Mouse (Mus musculus): ENCODE measurements around the gene Fndc3b. TPM values are rescaled to one million over a fixed set of nuclear protein-coding genes. Genes with fewer than 3 reads are reported as not detected.
A peak's percentile ranks its signal among the peaks of the same experiment; 100 is the strongest.

The Fndc3b gene
- total and polyA plus RNA-seq, 3 experiments: 0.03 to 0.05 (median 0.04) TPM

GRCm38 (mm10) chr3:27389923-27390322 lies 321.2 kb downstream of the Fndc3b start:
- Histone ChIP-seq H3K27me3 (replicated peaks) (no peaks in the 10 kb centered on the region), H3K4me3 (replicated peaks in 1 of 3; ENCODE audit: low read depth in 2 of 3, low read length in 2 of 3, poor library complexity in 1 of 3) (no peak overlapping the region), H3K9ac (ENCODE audit: insufficient read depth, low read depth) (no peak overlapping the region), H3K36me3 (replicated peaks in 1 of 2; ENCODE audit: control insufficient read depth in 1 of 2, insufficient read depth in 1 of 2, low read length in 1 of 2) (no peaks in the 10 kb centered on the region), H3K27ac (ENCODE audit: insufficient read depth, low read depth) (no peak overlapping the region), H3K4me1 (ENCODE audit: control insufficient read depth in 1 of 2, insufficient read depth in 2 of 2) (peaks cover 2 to 4% of the 10 kb centered on the region in 2 experiments; a peak in 1 of 4 replicates), H3K9me3 (replicated peaks; ENCODE audit: low read length) (peaks cover 2% of the 10 kb centered on the region), H3K4me2 (ENCODE audit: insufficient read depth, low read depth, poor library complexity, severe bottlenecking) (no peak overlapping the region), H3K79me2 (replicated peaks; ENCODE audit: control insufficient read depth, extremely low read depth, insufficient read depth, poor library complexity, severe bottlenecking) (no peaks in the 10 kb centered on the region)
- peak; percentile 11 for DNase-seq (ENCODE audit: extremely low read depth)
- 0 out of 2 replicates have a peak, but pooled peaks have one; percentile 25 for TF ChIP-seq CHD2 (IDR thresholded peaks at IDR 0.05; ENCODE audit: low read length)
- peak; percentile 51; the same call in 1 of the 2 replicates for TF ChIP-seq EP300 (IDR thresholded peaks at IDR 0.05; ENCODE audit: low read length)
- 0 out of 2 replicates have a peak, but pooled peaks have one; percentile 54 for TF ChIP-seq IRF4 (IDR thresholded peaks at IDR 0.05; ENCODE audit: low read depth, low read length)
- TF ChIP-seq MAFK (IDR thresholded peaks at IDR 0.05; ENCODE audit: insufficient replicate concordance, low read length): no peak
- 0 out of 2 replicates have a peak, but pooled peaks have one; percentile 11 for TF ChIP-seq BHLHE40 (IDR thresholded peaks at IDR 0.05; ENCODE audit: low read depth, low read length)
- dilution Hi-C loops (cut with MboI; ENCODE audit: extremely low pct_ligation_motif_present, extremely low pct_unique_long_range_greater_than_20kb, low sequenced_read_pairs): no loop called here
- in situ Hi-C loops (cut with MboI; ENCODE audit: low pct_ligation_motif_present, low pct_unique_long_range_greater_than_20kb, low sequenced_read_pairs): no loop called here

DNA sequence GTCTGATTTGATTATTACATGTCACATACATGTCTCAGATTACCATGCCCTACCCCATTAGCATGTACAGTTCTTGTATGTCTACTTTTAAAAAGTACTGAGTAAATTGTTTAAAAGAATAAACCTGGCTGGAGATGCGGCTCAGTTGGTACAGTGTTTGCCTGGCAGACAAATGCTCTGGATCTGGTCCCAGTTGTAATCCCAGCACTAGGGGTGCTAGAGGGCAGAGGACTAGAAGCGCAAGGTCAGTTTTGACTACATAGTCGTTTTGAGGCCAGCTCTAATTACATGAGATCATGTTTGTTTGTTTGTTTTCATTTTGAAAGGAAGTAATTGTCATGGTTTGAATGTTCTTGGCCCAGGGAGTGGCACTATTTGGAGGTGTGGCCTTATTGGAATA lies 326.3 kb downstream of the Fndc3b start:
- no peak overlapping the region for H3K27ac ChIP-seq (ENCODE audit: insufficient read depth, low read depth)
- H3K9ac ChIP-seq (ENCODE audit: insufficient read depth, low read depth): no peak overlapping the region
- no peaks in the 10 kb centered on the region for H3K79me2 ChIP-seq (replicated peaks; ENCODE audit: control insufficient read depth, extremely low read depth, insufficient read depth, poor library complexity, severe bottlenecking)
- H3K4me2 ChIP-seq (ENCODE audit: insufficient read depth, low read depth, poor library complexity, severe bottlenecking): no peak overlapping the region
- H3K36me3 ChIP-seq (replicated peaks in 1 of 2; ENCODE audit: control insufficient read depth in 1 of 2, insufficient read depth in 1 of 2, low read length in 1 of 2): no peaks in the 10 kb centered on the region
- in situ Hi-C loops (cut with MboI; ENCODE audit: low pct_ligation_motif_present, low pct_unique_long_range_greater_than_20kb, low sequenced_read_pairs) (no loop called here), dilution Hi-C loops (cut with MboI; ENCODE audit: extremely low pct_ligation_motif_present, extremely low pct_unique_long_range_greater_than_20kb, low sequenced_read_pairs) (no loop called here)
- no peaks in the 10 kb centered on the region for H3K9me3 ChIP-seq (replicated peaks; ENCODE audit: low read length)
- peaks cover 2% of the 10 kb centered on the region in 2 experiments; a peak in 1 of 4 replicates for H3K4me1 ChIP-seq (ENCODE audit: control insufficient read depth in 1 of 2, insufficient read depth in 2 of 2)
- DNase-seq (ENCODE audit: extremely low read depth): no peak
- H3K4me3 ChIP-seq (replicated peaks in 1 of 3; ENCODE audit: low read depth in 2 of 3, low read length in 2 of 3, poor library complexity in 1 of 3): no peak overlapping the region
- peak in 1 of 2 experiments; percentile 47; a peak in 2 of 4 replicates for TF ChIP-seq CTCF (conservative IDR thresholded peaks at IDR 0.05 in 1 of 2, IDR thresholded peaks at IDR 0.05 in 1 of 2; ENCODE audit: low read depth in 2 of 2, low read length in 2 of 2)
- TF ChIP-seq MYC (IDR thresholded peaks at IDR 0.05; ENCODE audit: low read depth, low read length): no peak
- TF ChIP-seq KAT2A (IDR thresholded peaks at IDR 0.05; ENCODE audit: insufficient replicate concordance, low read length): no peak
- H3K27me3 ChIP-seq (replicated peaks): no peaks in the 10 kb centered on the region

DNA sequence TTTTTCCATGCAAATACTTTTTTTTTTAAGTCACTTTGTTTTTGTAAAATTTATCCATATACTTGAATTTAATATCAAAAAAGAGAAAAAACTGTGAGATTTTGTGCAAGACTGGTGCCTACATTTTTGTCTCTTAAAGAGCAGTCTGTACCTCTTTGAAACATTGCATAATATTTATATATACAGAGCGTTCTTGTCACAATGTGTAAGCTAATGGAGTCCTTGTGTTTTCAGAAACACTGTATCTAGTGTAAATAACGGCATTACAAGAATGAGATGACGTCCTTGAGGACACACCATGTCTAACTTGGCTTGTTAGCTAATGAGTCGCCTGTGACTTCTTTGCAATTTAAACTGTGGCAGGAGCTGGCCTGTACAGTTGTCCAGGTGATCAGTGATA lies 333.2 kb downstream of the Fndc3b start:
- Histone ChIP-seq H3K27ac (ENCODE audit: insufficient read depth, low read depth) (no peak overlapping the region), H3K79me2 (replicated peaks; ENCODE audit: control insufficient read depth, extremely low read depth, insufficient read depth, poor library complexity, severe bottlenecking) (no peaks in the 10 kb centered on the region), H3K27me3 (replicated peaks) (no peaks in the 10 kb centered on the region), H3K36me3 (replicated peaks in 1 of 2; ENCODE audit: control insufficient read depth in 1 of 2, insufficient read depth in 1 of 2, low read length in 1 of 2) (no peaks in the 10 kb centered on the region), H3K4me1 (ENCODE audit: control insufficient read depth in 1 of 2, insufficient read depth in 2 of 2) (peaks cover 0 to 8% of the 10 kb centered on the region in 2 experiments; a peak in 2 of 4 replicates), H3K4me2 (ENCODE audit: insufficient read depth, low read depth, poor library complexity, severe bottlenecking) (no peak overlapping the region), H3K9ac (ENCODE audit: insufficient read depth, low read depth) (no peak overlapping the region), H3K9me3 (replicated peaks; ENCODE audit: low read length) (no peaks in the 10 kb centered on the region), H3K4me3 (replicated peaks in 1 of 3; ENCODE audit: low read depth in 2 of 3, low read length in 2 of 3, poor library complexity in 1 of 3) (no peak overlapping the region)
- TF ChIP-seq MXI1 (IDR thresholded peaks at IDR 0.05; ENCODE audit: low read depth, low read length): no peak
- TF ChIP-seq HCFC1 (IDR thresholded peaks at IDR 0.05; ENCODE audit: low read depth, low read length): no peak
- TF ChIP-seq IRF4 (IDR thresholded peaks at IDR 0.05; ENCODE audit: low read depth, low read length): no peak
- no peak for TF ChIP-seq E2F4 (IDR thresholded peaks at IDR 0.05; ENCODE audit: insufficient replicate concordance, low read depth, low read length)
- no peak for TF ChIP-seq SMC3 (IDR thresholded peaks at IDR 0.05; ENCODE audit: low read depth, low read length)
- no peak for TF ChIP-seq NELFE (IDR thresholded peaks at IDR 0.05; ENCODE audit: low read depth, low read length)
- TF ChIP-seq ZKSCAN1 (IDR thresholded peaks at IDR 0.05; ENCODE audit: borderline replicate concordance, low read depth, low read length): no peak
- no peak for TF ChIP-seq POLR2A (IDR thresholded peaks at IDR 0.05; ENCODE audit: low read depth, low read length)
- 0 out of 2 replicates have a peak, but pooled peaks have one; percentile 18 for TF ChIP-seq ZNF384 (IDR thresholded peaks at IDR 0.05; ENCODE audit: low read depth, low read length)
- no peak for DNase-seq (ENCODE audit: extremely low read depth)
- in situ Hi-C loops (cut with MboI; ENCODE audit: low pct_ligation_motif_present, low pct_unique_long_range_greater_than_20kb, low sequenced_read_pairs) (no loop called here), dilution Hi-C loops (cut with MboI; ENCODE audit: extremely low pct_ligation_motif_present, extremely low pct_unique_long_range_greater_than_20kb, low sequenced_read_pairs) (no loop called here)
